Comparison of ENCODE assay signal across 21 mouse cellular contexts in the genomic region with DNA sequence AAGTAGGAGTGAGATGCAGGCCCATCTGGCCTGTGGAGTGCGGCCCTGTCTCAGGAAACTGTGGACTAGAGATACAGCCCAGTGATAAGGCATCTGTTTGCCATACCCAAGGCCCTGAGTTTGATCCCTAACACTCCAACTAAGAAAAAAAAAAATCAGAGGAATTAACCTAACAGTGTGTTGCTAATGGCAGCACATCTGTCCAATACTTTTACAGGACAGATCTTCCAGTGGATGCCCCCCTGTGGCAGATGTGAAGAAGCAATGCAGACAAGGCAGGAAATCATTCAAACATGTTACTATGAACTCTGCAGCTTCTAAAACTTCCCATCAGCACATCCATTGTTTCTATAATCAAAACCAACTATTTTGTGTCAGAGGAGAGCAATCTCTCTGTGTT. TPM values are rescaled to one million over a fixed set of nuclear protein-coding genes. Genes with fewer than 3 reads are reported as not detected.
A peak's percentile ranks its signal among the peaks of the same experiment; 100 is the strongest.
DNase-seq lines count a peak whose midpoint lies in the region; ATAC-seq and TF ChIP-seq lines count a peak whose summit lies in the region.
"Had no signal": no experiment of that assay in that cellular context is flagged by ENCODE, and none has a peak within 500 bp of the region (broad histone marks: within the 10 kb centered on the region; RNA-seq: fewer than 3 reads in every experiment).

No protein-coding gene starts in this region.

- intact Hi-C loops in heart, postnatal 10 days (cut with DNase I), result no loop called here

- no peak for DNase-seq in heart, postnatal 0 days (ENCODE audit: low spot score)
- DNase-seq in heart, postnatal 10 days, result no peak
- no peak for DNase-seq in lung, postnatal 0 days (ENCODE audit: low spot score)
- no peak for DNase-seq in lung, postnatal 4 days
- no peak for DNase-seq in embryonic facial prominence, embryonic 10.5 days (ENCODE audit: low spot score)
- DNase-seq in thymus, adult 2 months, result no peak
- DNase-seq: adrenal gland, postnatal 14 days; cerebellum, adult 9-11 months; gastrocnemius, postnatal 10 days; kidney, adult 9 months; kidney, postnatal 4 days; lung, postnatal 36 days; right cerebral cortex, adult 18-20 months; thymus, postnatal 4 days had no signal

- H3K9me3 ChIP-seq in heart, postnatal 0 days (replicated peaks; ENCODE audit: control insufficient read depth, low read length), result no peaks in the 10 kb centered on the region
- H3K9me3 ChIP-seq in lung, postnatal 0 days (ENCODE audit: low read length), result no peaks in the 10 kb centered on the region
- 0 out of 2 replicates have a peak, but pooled peaks cover 2% of the 10 kb centered on the region for H3K9me3 ChIP-seq in embryonic facial prominence, embryonic 10.5 days
- H3K9me3 ChIP-seq: forebrain, embryonic 10.5 days; heart, embryonic 15.5 days; limb, embryonic 13.5 days; midbrain, embryonic 12.5 days; neural tube, embryonic 12.5 days had no signal

- ATAC-seq in heart, postnatal 0 days (ENCODE audit: insufficient read depth, low read depth), result no peak
- no peak for ATAC-seq in lung, postnatal 0 days
- peak; percentile 65; the same call in 1 of the 2 replicates for ATAC-seq in common myeloid progenitor, adult 5-6 weeks (replicated peaks; ENCODE audit: low read depth, poor library complexity, severe bottlenecking)
- ATAC-seq: inflammation-experienced regulatory T-cells, adult 6 months had no signal

- TF ChIP-seq CTCF in heart, postnatal 0 days (IDR thresholded peaks at IDR 0.05; ENCODE audit: low read depth), result 0 out of 2 replicates have a peak, but pooled peaks have one; percentile 18
- TF ChIP-seq CTCF in lung, postnatal 0 days (IDR thresholded peaks at IDR 0.05), result peak; percentile 51
- no peak for TF ChIP-seq CTCF in thymus, adult 2 months (IDR thresholded peaks at IDR 0.05; ENCODE audit: borderline replicate concordance, control insufficient read depth, extremely low read depth, insufficient read depth, low read length, poor library complexity)

- H3K27me3 ChIP-seq in heart, postnatal 0 days (ENCODE audit: control insufficient read depth, insufficient read depth, low read length), result no peaks in the 10 kb centered on the region
- H3K27me3 ChIP-seq in lung, postnatal 0 days (replicated peaks; ENCODE audit: insufficient read depth, low read length), result no peaks in the 10 kb centered on the region
- no peaks in the 10 kb centered on the region for H3K27me3 ChIP-seq in embryonic facial prominence, embryonic 10.5 days (replicated peaks; ENCODE audit: low read depth, poor library complexity, severe bottlenecking)
- no peaks in the 10 kb centered on the region for H3K27me3 ChIP-seq in thymus, adult 2 months (ENCODE audit: control insufficient read depth, insufficient read depth, low read length)
- H3K27me3 ChIP-seq: heart, embryonic 15.5 days; limb, embryonic 13.5 days; midbrain, embryonic 12.5 days; neural tube, embryonic 12.5 days had no signal

- H3K4me2 ChIP-seq in heart, postnatal 0 days (ENCODE audit: low read depth, low read length), result no peak overlapping the region
- H3K4me2 ChIP-seq in lung, postnatal 0 days (replicated peaks; ENCODE audit: low read depth, low read length), result no peak overlapping the region
- H3K4me2 ChIP-seq: heart, embryonic 15.5 days; limb, embryonic 13.5 days; midbrain, embryonic 12.5 days; neural tube, embryonic 12.5 days had no signal

- H3K36me3 ChIP-seq in heart, postnatal 0 days (replicated peaks; ENCODE audit: control insufficient read depth, insufficient read depth, low read length), result no peaks in the 10 kb centered on the region
- H3K36me3 ChIP-seq in lung, postnatal 0 days (ENCODE audit: insufficient read depth, low read length), result no peaks in the 10 kb centered on the region
- H3K36me3 ChIP-seq in embryonic facial prominence, embryonic 10.5 days (replicated peaks), result no peaks in the 10 kb centered on the region
- H3K36me3 ChIP-seq in thymus, adult 2 months (ENCODE audit: control insufficient read depth, insufficient read depth, low read length), result no peaks in the 10 kb centered on the region
- H3K36me3 ChIP-seq: forebrain, embryonic 10.5 days; heart, embryonic 15.5 days; limb, embryonic 13.5 days; midbrain, embryonic 12.5 days; neural tube, embryonic 12.5 days had no signal

- no peak overlapping the region for H3K9ac ChIP-seq in heart, postnatal 0 days (replicated peaks; ENCODE audit: low read depth, low read length)
- no peak overlapping the region for H3K9ac ChIP-seq in lung, postnatal 0 days (replicated peaks; ENCODE audit: low read depth)
- H3K9ac ChIP-seq: heart, embryonic 15.5 days; limb, embryonic 13.5 days; midbrain, embryonic 12.5 days; neural tube, embryonic 12.5 days had no signal

- no peak for TF ChIP-seq POLR2A in thymus, adult 2 months (IDR thresholded peaks at IDR 0.05; ENCODE audit: control insufficient read depth, extremely low read depth, insufficient read depth, low read length, poor library complexity)

- WGBS in heart, postnatal 0 days, result 87% methylated on average over 1 of the region's 1 CpGs
- 84% methylated on average over 1 of the region's 1 CpGs for WGBS in lung, postnatal 0 days
- WGBS in embryonic facial prominence, embryonic 10.5 days, result 85% methylated on average over 1 of the region's 1 CpGs
- 92% methylated on average over 1 of the region's 1 CpGs for WGBS in thymus, adult 2 months

- H3K27ac ChIP-seq in heart, postnatal 0 days (ENCODE audit: low read depth), result no peak overlapping the region
- H3K27ac ChIP-seq in lung, postnatal 0 days (ENCODE audit: low read length), result no peak overlapping the region
- H3K27ac ChIP-seq in embryonic facial prominence, embryonic 10.5 days (replicated peaks), result no peak overlapping the region
- no peak overlapping the region for H3K27ac ChIP-seq in thymus, adult 2 months (ENCODE audit: control insufficient read depth, insufficient read depth, low read length)
- H3K27ac ChIP-seq: forebrain, embryonic 10.5 days; heart, embryonic 15.5 days; limb, embryonic 13.5 days; midbrain, embryonic 12.5 days; neural tube, embryonic 12.5 days had no signal

- H3K4me3 ChIP-seq in heart, postnatal 0 days (ENCODE audit: low read depth, low read length), result no peak overlapping the region
- H3K4me3 ChIP-seq in lung, postnatal 0 days (ENCODE audit: low read depth, low read length), result no peak overlapping the region
- no peak overlapping the region for H3K4me3 ChIP-seq in embryonic facial prominence, embryonic 10.5 days
- no peak overlapping the region for H3K4me3 ChIP-seq in thymus, adult 2 months (ENCODE audit: control insufficient read depth, insufficient read depth, low read length)
- H3K4me3 ChIP-seq: forebrain, embryonic 10.5 days; heart, embryonic 15.5 days; limb, embryonic 13.5 days; midbrain, embryonic 12.5 days; neural tube, embryonic 12.5 days had no signal

- TF ChIP-seq EP300 in heart, postnatal 0 days (IDR thresholded peaks at IDR 0.05; ENCODE audit: low read depth), result no peak
- TF ChIP-seq EP300 in lung, postnatal 0 days (IDR thresholded peaks at IDR 0.05), result no peak

- no peaks in the 10 kb centered on the region for H3K4me1 ChIP-seq in heart, postnatal 0 days (ENCODE audit: control insufficient read depth, insufficient read depth)
- H3K4me1 ChIP-seq in lung, postnatal 0 days (ENCODE audit: insufficient read depth, low read depth, low read length), result no peaks in the 10 kb centered on the region
- H3K4me1 ChIP-seq in embryonic facial prominence, embryonic 10.5 days, result no peaks in the 10 kb centered on the region
- H3K4me1 ChIP-seq in thymus, adult 2 months (replicated peaks; ENCODE audit: control insufficient read depth, insufficient read depth, low read length), result no peaks in the 10 kb centered on the region
- H3K4me1 ChIP-seq: forebrain, embryonic 10.5 days; heart, embryonic 15.5 days; limb, embryonic 13.5 days; midbrain, embryonic 12.5 days; neural tube, embryonic 12.5 days had no signal

RNA-seq across cellular contexts. Expression of a gene that starts 33.1 kb away (rescaled TPM):
- total RNA-seq in heart, postnatal 0 days (2014; rRNA removed; ENCODE audit: low replicate concordance), result 7.0 and 14.0 TPM in 2 replicates
- 8.1 and 10.0 TPM in 2 replicates for polyA plus RNA-seq in heart, postnatal 0 days (2015; fragmentation: Nextera tagmentation; extraction: Ambion mirVana)
- 10 to 100 TPM; 23.2 to 27.1 TPM for total RNA-seq in heart, postnatal 10 days (2021)
- polyA plus RNA-seq in lung, postnatal 0 days (2015; fragmentation: Nextera tagmentation; extraction: Ambion mirVana), result 34.2 and 63.1 TPM in 2 replicates
- total RNA-seq in common myeloid progenitor, adult 5-6 weeks (2017), result 4.6 and 10.8 TPM in 2 replicates
- polyA plus RNA-seq in embryonic facial prominence, embryonic 10.5 days (2016; fragmentation: Nextera tagmentation; extraction: Ambion mirVana), result 5.8 and 7.7 TPM in 2 replicates
- 15.5 and 18.4 TPM in 2 replicates for polyA plus RNA-seq in thymus, adult 2 months (2012; rRNA removed)
- polyA plus RNA-seq: inflammation-experienced regulatory T-cells, adult 6 months had no signal
